Mouse (Mus musculus) limb, embryonic 13.5 days (tissue): Measurements from ENCODE around the gene Zdhhc19. TPM values are rescaled to one million over a fixed set of nuclear protein-coding genes. Genes with fewer than 3 reads are reported as not detected.

Experiments used
- ATAC-seq: fragments of 200-750 bp; cut with Nextera tagmentation; 2 replicates; pipeline ENCODE4 v1.8.0; 2017; ENCODE audit warnings: low read depth, moderate number of reproducible peaks, moderate TSS enrichment; ENCODE audit not compliant: low FRiP score
- H3K27ac ChIP-seq: fragments of 300-500 bp; sonication (generic); 2 replicates; pipeline ENCODE4 v1.5.1; 2015; ENCODE audit warnings: inconsistent platforms, mild to moderate bottlenecking, moderate library complexity
- H3K27me3 ChIP-seq: fragments of 300-500 bp; sonication (generic); 2 replicates; pipeline ENCODE4 v1.6.1; 2015; ENCODE audit warnings: mild to moderate bottlenecking, inconsistent platforms
- H3K36me3 ChIP-seq: fragments of 300-500 bp; sonication (generic); 2 replicates; pipeline ENCODE4 v1.6.1; 2015; ENCODE audit warnings: inconsistent platforms, mild to moderate bottlenecking, moderate library complexity
- H3K4me1 ChIP-seq: fragments of 300-500 bp; sonication (generic); 2 replicates; pipeline ENCODE4 v1.6.1; 2015; ENCODE audit warnings: inconsistent platforms
- H3K4me2 ChIP-seq: fragments of 300-500 bp; sonication (generic); replicated peaks from 2 replicates; pipeline ENCODE4 v1.6.1; 2015; ENCODE audit warnings: inconsistent platforms, mild to moderate bottlenecking, moderate library complexity
- H3K4me3 ChIP-seq: fragments of 300-500 bp; sonication (generic); 2 replicates; pipeline ENCODE4 v1.5.1; 2015; ENCODE audit warnings: moderate library complexity, mild to moderate bottlenecking, inconsistent platforms
- H3K9ac ChIP-seq: fragments of 300-500 bp; sonication (generic); 2 replicates; pipeline ENCODE4 v1.6.1; 2015; ENCODE audit warnings: mild to moderate bottlenecking, inconsistent platforms
- H3K9me3 ChIP-seq: fragments of 300-500 bp; sonication (generic); 2 replicates; pipeline ENCODE4 v1.6.1; 2016; ENCODE audit warnings: inconsistent platforms
- WGBS: fragments of 180-500 bp; shearing (Covaris S2); methylation state at CpG from one replicate; pipeline ENCODE4 v1.1.7; 2015; 5-methylcytosine and 5-hydroxymethylcytosine counted together
- polyA plus RNA-seq: library from polyadenylated mRNA; unstranded; fragments of >200 nt; fragmentation: Nextera tagmentation; extraction: Ambion mirVana; gene quantifications from 2 replicates; pipeline ENCODE4 v1.2.1, GENCODE M21; 2015

Gene Zdhhc19
- polyA plus RNA-seq, 1 experiment from 2014 or later: not detected

DNA sequence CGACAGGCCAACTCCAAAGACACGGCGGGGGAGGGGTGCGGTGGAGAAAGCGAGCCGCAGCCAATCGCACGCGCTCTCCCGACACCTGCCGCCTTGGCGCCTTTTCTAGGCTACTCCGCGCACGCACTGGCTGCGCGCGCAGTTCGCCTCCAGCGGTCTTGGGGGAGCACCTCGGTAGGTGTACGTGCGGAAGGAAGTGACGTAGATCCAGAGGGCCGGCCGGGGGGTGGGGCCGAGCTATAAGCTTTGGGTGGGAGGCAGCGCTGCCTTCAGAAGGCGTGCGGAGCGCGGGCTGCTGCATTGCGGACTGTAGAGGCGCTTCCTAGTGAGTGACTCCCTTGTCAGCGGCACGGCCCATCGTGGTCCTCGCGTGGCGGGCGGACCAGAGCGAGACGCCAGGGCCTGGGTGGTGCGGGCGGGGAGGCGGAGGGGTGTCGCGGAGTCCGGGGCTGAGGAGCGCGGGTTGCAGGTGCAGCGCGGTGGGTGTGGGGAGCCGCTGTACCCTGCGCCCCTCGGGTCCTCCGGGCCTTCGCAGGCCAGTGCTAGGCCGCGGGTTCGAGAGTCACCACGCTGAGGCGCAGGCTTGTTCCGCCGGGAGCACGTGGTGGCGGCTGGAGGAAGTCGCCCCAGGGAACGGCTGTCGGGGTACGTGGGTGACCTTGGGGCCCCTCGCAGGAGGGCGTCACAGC, 112.8 kb downstream of the Zdhhc19 start, which contains the start of gene Tfrc:
Gene Tfrc, plus strand, starts transcription at position 209 of the 689 bp plus-strand sequence.
- WGBS: under 1% methylated on average over 67 of the region's 73 CpGs
- H3K4me2 ChIP-seq: peak within 1 kb of the TSS; percentile 86
- peak within 1 kb of the TSS; percentile 78 for H3K9ac ChIP-seq
- no peaks in the 10 kb centered on the region for H3K9me3 ChIP-seq
- H3K36me3 ChIP-seq: peaks cover 3% of the 10 kb centered on the region; the same call in 1 of the 2 replicates
- peak within 1 kb of the TSS; percentile 89; the same call in 1 of the 2 replicates for H3K27ac ChIP-seq
- peak; percentile 99 for ATAC-seq
- peaks cover 19% of the 10 kb centered on the region for H3K4me1 ChIP-seq
- peak within 1 kb of the TSS; percentile 83 for H3K4me3 ChIP-seq
- H3K27me3 ChIP-seq: no peaks in the 10 kb centered on the region

DNA sequence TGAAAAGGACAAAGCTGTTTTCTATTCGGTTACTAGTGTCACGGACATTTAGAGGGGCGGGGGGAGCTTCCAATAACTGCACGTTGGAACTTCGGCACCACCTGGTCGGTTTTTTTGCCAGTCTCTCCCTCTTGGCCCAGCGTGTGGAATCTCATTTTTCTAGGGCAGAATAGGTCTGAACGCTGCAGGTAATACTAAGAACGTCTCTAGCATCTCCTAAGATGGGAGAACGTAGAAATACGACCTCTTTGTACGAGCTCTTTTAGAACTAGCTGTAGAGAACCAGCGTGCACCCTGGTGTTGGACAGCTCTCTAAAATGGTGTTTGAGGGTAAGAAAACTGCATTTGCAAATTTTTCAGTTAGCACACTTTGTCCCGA, 113.3 kb downstream of the Zdhhc19 start:
- Histone ChIP-seq H3K9me3 (no peaks in the 10 kb centered on the region), H3K27me3 (no peaks in the 10 kb centered on the region), H3K9ac (peak overlapping the region; percentile 78), H3K4me3 (peak overlapping the region; percentile 83), H3K4me1 (peaks cover 19% of the 10 kb centered on the region), H3K27ac (peak overlapping the region; percentile 89; the same call in 1 of the 2 replicates), H3K4me2 (peak overlapping the region; percentile 86), H3K36me3 (peaks cover 3% of the 10 kb centered on the region)
- under 1% methylated on average over 14 of the region's 14 CpGs for WGBS
- ATAC-seq: no peak

DNA sequence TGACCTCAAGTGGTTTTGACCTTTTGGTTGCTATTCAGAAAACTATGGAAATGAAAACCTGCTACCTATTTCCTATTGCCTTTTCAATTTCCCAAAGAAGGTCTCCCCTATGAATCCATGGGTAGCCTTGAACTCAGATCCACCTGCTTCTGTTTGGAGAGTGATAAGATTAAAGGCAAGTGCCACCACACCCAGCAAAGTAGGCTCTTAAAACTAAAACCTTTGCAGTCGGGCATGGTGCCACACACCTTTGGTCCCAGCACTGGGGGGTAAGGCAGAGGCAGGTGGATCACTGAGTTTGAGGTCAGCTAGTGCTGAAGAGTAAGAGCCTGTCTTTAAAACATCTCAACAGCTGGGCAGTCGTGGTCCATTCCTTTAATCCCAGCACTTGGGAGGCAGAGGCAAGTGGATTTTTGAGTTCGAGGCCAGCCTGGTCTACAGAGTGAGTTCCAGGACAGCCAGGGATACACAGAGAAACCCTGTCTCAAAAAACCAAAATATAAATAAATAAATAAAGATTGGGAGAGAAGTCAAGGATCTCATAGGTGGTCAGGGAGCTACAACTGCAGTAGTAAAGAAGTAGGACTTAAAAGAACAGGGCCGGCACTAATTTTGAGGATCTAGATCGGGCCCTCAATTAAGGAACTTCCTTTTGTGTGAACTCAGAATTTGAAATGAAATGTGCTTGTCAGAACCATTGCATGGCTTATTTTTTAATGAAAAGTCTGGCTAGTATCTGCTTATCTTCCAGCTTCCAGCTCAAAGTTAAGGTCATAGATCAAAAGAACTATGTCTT, 114.6 kb downstream of the Zdhhc19 start:
- H3K4me2 ChIP-seq: peak overlapping the region; percentile 86
- H3K4me3 ChIP-seq: peak overlapping the region; percentile 83; the same call in 1 of the 2 replicates
- no peak overlapping the region for H3K27ac ChIP-seq
- peaks cover 14% of the 10 kb centered on the region for H3K36me3 ChIP-seq
- 77% methylated on average over 5 of the region's 5 CpGs for WGBS
- H3K27me3 ChIP-seq: no peaks in the 10 kb centered on the region
- no peak for ATAC-seq
- H3K4me1 ChIP-seq: peaks cover 19% of the 10 kb centered on the region
- H3K9me3 ChIP-seq: no peaks in the 10 kb centered on the region
- H3K9ac ChIP-seq: no peak overlapping the region

Other genes with a start within 250 kb of the Zdhhc19 start
- gene Fbxo45, start 249.1 kb upstream of the Zdhhc19 start, polyA plus RNA-seq: 10.5 and 12.3 TPM in 2 replicates
- 17.0 and 18.6 TPM in 2 replicates for gene Wdr53, start 249.0 kb upstream of the Zdhhc19 start, polyA plus RNA-seq
- not detected in 2 replicates for gene Smco1, start 224.8 kb upstream of the Zdhhc19 start, polyA plus RNA-seq
- gene Rnf168, start 218.8 kb upstream of the Zdhhc19 start, polyA plus RNA-seq: 37.1 and 37.2 TPM in 2 replicates
- gene Ubxn7, start 164.0 kb upstream of the Zdhhc19 start, polyA plus RNA-seq: 29.4 and 35.7 TPM in 2 replicates
- gene Tm4sf19, start 95.8 kb upstream of the Zdhhc19 start, polyA plus RNA-seq: not detected in 2 replicates
- gene Tctex1d2, start 76.6 kb upstream of the Zdhhc19 start, polyA plus RNA-seq: 25.5 and 29.5 TPM in 2 replicates
- 43.3 and 45.6 TPM in 2 replicates for gene Pcyt1a, start 65.3 kb upstream of the Zdhhc19 start, polyA plus RNA-seq
- gene Slc51a, start 8.4 kb upstream of the Zdhhc19 start, polyA plus RNA-seq: 0.46 and 0.56 TPM in 2 replicates
- gene Tfrc, start 112.7 kb downstream of the Zdhhc19 start, polyA plus RNA-seq: 22.4 and 24.2 TPM in 2 replicates
- gene Tnk2, start 147.6 kb downstream of the Zdhhc19 start, polyA plus RNA-seq: 12.2 and 12.8 TPM in 2 replicates
- gene Muc4, start 239.6 kb downstream of the Zdhhc19 start, polyA plus RNA-seq: not detected in 2 replicates